In genomic region chr17:47512956-47513775, GRCm38 (mm10) we compare ENCODE assay signal across 9 mouse cellular contexts. TPM values are rescaled to one million over a fixed set of nuclear protein-coding genes. Genes with fewer than 3 reads are reported as not detected.
DNase-seq lines count a peak whose midpoint lies in the region; ATAC-seq lines count a peak whose summit lies in the region.
"Had no signal": no experiment of that assay in that cellular context is flagged by ENCODE, and none has a peak within 500 bp of the region (broad histone marks: within the 10 kb centered on the region; RNA-seq: fewer than 3 reads in every experiment).

No protein-coding gene starts in this region.

- H3K4me2 ChIP-seq in liver, embryonic 15.5 days: no peak overlapping the region
- H3K4me2 ChIP-seq: midbrain, embryonic 11.5 days had no signal

- H3K4me3 ChIP-seq in liver, embryonic 15.5 days (replicated peaks): no peak overlapping the region

- ATAC-seq in CD4-positive, CD25-positive, alpha-beta regulatory T cell, adult 4 months: no peak
- no peak for ATAC-seq in liver, embryonic 15.5 days (ENCODE audit: insufficient read depth)

- WGBS in liver, embryonic 15.5 days (ENCODE audit: insufficient replicate concordance): 57% methylated on average over 10 of the region's 10 CpGs

- H3K4me1 ChIP-seq in liver, embryonic 15.5 days (replicated peaks): peaks cover 89% of the 10 kb centered on the region

- H3K9me3 ChIP-seq in liver, embryonic 15.5 days (replicated peaks): no peaks in the 10 kb centered on the region; the same call in 1 of the 2 replicates

- H3K27me3 ChIP-seq in liver, embryonic 15.5 days: no peaks in the 10 kb centered on the region

- DNase-seq in CD4-positive, CD25-positive, alpha-beta regulatory T cell, adult 2 months (ENCODE audit: low read depth, low spot score): peak; percentile 25
- DNase-seq in urinary bladder, postnatal 4 days (ENCODE audit: low spot score in 2 of 2): peak; percentile 74 to 76
- DNase-seq in urinary bladder, adult 2 months (ENCODE audit: low spot score): no peak
- DNase-seq in natural killer cell, adult 2 months (ENCODE audit: low spot score in 2 of 2): no peak
- DNase-seq in right cerebral cortex, adult 2 months (ENCODE audit: low spot score in 2 of 2): no peak
- DNase-seq in layer of hippocampus, adult 8-10 months (ENCODE audit: low spot score in 2 of 2): no peak

- H3K36me3 ChIP-seq in liver, embryonic 15.5 days (replicated peaks): peaks cover 5% of the 10 kb centered on the region

- H3K9ac ChIP-seq in liver, embryonic 15.5 days: peak overlapping the region; percentile 28; the same call in 1 of the 2 replicates

- peak overlapping the region; percentile 87 for H3K27ac ChIP-seq in liver, embryonic 15.5 days (replicated peaks)

RNA-seq across cellular contexts. Expression of gene Ccnd3, which starts 8.3 kb away (rescaled TPM):
- polyA plus RNA-seq in CD4-positive, CD25-positive, alpha-beta regulatory T cell, adult 4 months (2017; shearing (Covaris generic)): 100 to 1,000 TPM; 149 to 151 TPM
- 110 and 134 TPM in 2 replicates for polyA plus RNA-seq in urinary bladder, adult 2 months (2012; rRNA removed)
- polyA plus RNA-seq in liver, embryonic 15.5 days (2015; fragmentation: Nextera tagmentation; extraction: Ambion mirVana): 422 and 473 TPM in 2 replicates
- 10 to 100 TPM; 38.4 to 45.2 (median 38.8) TPM for total RNA-seq in layer of hippocampus, adult 8-10 months (2022)

RNA-seq across cellular contexts. Expression of gene Taf8, which starts 11.1 kb away (rescaled TPM):
- polyA plus RNA-seq in CD4-positive, CD25-positive, alpha-beta regulatory T cell, adult 4 months (2017; shearing (Covaris generic)): 10 to 100 TPM; 61.1 to 95.4 TPM
- polyA plus RNA-seq in urinary bladder, adult 2 months (2012; rRNA removed): 29.5 and 33.2 TPM in 2 replicates
- polyA plus RNA-seq in liver, embryonic 15.5 days (2015; fragmentation: Nextera tagmentation; extraction: Ambion mirVana): 14.7 and 15.2 TPM in 2 replicates
- total RNA-seq in layer of hippocampus, adult 8-10 months (2022): 10 to 100 TPM; 18.4 to 25.0 (median 23.4) TPM

Comparison
In these comparisons a context has a peak if more than half of its experiments do, and no peak if none do; other contexts are left out.
1. DNase-seq: peak in CD4-positive, CD25-positive, alpha-beta regulatory T cell, adult 2 months (single experiment) and urinary bladder, postnatal 4 days (2 of 2); none in urinary bladder, adult 2 months (single experiment), natural killer cell, adult 2 months (0 of 2), right cerebral cortex, adult 2 months (0 of 2) and layer of hippocampus, adult 8-10 months (0 of 2).